Mouse (Mus musculus): ENCODE results near the gene S1pr1. TPM values are rescaled to one million over a fixed set of nuclear protein-coding genes. Genes with fewer than 3 reads are reported as not detected.

S1pr1 gene
- polyA plus RNA-seq (2016; fragmentation: Nextera tagmentation; extraction: Ambion mirVana): 10.8 and 11.2 TPM in 2 replicates

DNA sequence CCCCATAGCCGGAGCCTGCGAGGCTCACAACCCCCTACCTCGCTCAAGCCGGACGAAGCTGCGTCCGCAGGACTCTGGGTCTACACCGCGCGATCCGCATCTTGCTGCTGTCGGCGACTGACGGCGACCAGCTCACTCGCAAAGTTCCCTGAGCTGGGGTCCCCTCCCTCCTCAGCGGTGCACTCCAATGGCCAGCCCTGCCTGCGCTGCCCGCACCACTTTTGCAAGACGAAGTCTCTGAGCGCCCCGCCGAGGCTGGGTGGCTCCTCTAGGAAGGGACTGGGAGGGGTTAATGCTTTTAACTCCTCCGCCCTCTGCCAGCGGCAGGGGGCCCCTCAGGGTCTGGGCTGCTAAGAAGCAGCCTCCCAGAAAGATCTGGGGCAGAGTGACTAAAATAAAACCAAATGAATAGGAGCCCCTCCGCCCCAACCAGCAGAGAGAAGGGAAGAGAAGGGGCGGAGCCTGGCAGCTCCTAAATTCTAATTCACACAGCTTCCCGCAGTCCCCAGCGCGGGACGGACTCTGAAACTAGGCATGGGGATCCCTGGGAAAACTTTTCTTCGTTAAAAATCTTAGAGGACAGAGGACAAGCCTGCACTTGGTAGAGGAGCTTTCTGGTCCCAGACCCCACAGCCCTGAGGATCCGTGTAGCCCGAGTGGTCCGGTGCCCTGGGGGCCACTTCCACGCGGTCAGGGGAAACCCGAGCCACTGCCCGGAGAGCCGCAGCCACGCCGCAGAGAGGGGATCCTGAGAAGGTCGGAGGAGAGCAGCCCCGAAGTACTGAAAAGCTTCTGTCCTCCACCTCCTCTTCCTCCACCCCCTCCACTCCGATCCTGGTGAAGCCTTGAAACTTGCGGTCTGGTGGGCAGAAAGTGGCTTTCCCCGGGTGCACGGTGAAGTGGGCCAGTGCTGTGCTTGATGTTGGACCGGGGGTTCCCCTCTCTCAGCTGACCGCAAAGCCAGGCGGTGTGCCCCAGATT lies at the start of gene S1pr1:
S1pr1 (minus strand) TSS at position 402 of the 981 bp plus-strand sequence.
- WGBS: under 1% methylated on average over 51 of the region's 51 CpGs
- H3K27me3 ChIP-seq (replicated peaks; ENCODE audit: low read depth, poor library complexity, severe bottlenecking): peaks cover 10% of the 10 kb centered on the region
- H3K36me3 ChIP-seq (replicated peaks): peaks cover 10% of the 10 kb centered on the region; the same call in 1 of the 2 replicates

DNA sequence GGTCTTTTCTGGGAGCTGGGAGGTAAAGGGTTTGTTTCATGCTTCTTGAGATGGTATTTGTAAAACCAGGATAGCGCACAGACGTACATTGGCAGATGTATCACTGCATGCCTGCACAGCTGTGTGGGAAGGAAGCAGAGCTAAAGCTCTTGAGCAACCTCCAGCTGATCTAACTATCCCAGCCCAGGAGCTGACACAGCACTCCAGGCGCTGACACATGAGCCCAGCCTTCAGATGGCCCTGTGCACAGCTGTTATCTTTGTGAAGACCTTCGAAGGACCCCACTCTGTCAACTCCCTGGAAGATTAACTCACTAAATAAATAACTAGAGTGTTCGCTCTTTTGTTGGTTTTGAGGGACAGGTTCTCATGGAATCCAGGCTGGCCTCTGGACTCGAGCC lies 48.4 kb upstream of the S1pr1 start:
- Histone ChIP-seq H3K9me3 (no peaks in the 10 kb centered on the region), H3K4me1 (peaks cover 8% of the 10 kb centered on the region), H3K27me3 (replicated peaks; ENCODE audit: low read depth, poor library complexity, severe bottlenecking) (no peaks in the 10 kb centered on the region), H3K36me3 (replicated peaks) (no peaks in the 10 kb centered on the region), H3K4me3 (no peak overlapping the region), H3K27ac (replicated peaks) (no peak overlapping the region)
- DNase-seq (ENCODE audit: low spot score): no peak
- 68% methylated on average over 6 of the region's 6 CpGs for WGBS

More for the DNA sequence above, at the start of gene S1pr1:
- Histone ChIP-seq H3K27ac (replicated peaks) (peak within 1 kb of the TSS; percentile 91), H3K4me3 (peak within 1 kb of the TSS; percentile 70), H3K4me1 (peaks cover 23% of the 10 kb centered on the region), H3K9me3 (no peaks in the 10 kb centered on the region)
- peak; percentile 90 for DNase-seq (ENCODE audit: low spot score)

- H3K27me3 ChIP-seq (replicated peaks; ENCODE audit: low read depth, poor library complexity, severe bottlenecking): no peaks in the 10 kb centered on the region
- no peak overlapping the region for H3K27ac ChIP-seq (replicated peaks)
- no peaks in the 10 kb centered on the region for H3K36me3 ChIP-seq (replicated peaks)
- WGBS: 81% methylated on average over 7 of the region's 7 CpGs
- no peaks in the 10 kb centered on the region for H3K9me3 ChIP-seq
- peaks cover 10% of the 10 kb centered on the region for H3K4me1 ChIP-seq
- DNase-seq (ENCODE audit: low spot score): no peak
- no peak overlapping the region for H3K4me3 ChIP-seq
These were observed 48.0 kb upstream of the S1pr1 start for GRCm38 (mm10) chr3:115762841-115763240.

- peaks cover 10% of the 10 kb centered on the region for H3K4me1 ChIP-seq
- 93% methylated on average over 4 of the region's 4 CpGs for WGBS
- no peak overlapping the region for H3K27ac ChIP-seq (replicated peaks)
- no peaks in the 10 kb centered on the region for H3K36me3 ChIP-seq (replicated peaks)
- no peak overlapping the region for H3K4me3 ChIP-seq
- no peaks in the 10 kb centered on the region for H3K27me3 ChIP-seq (replicated peaks; ENCODE audit: low read depth, poor library complexity, severe bottlenecking)
- H3K9me3 ChIP-seq: no peaks in the 10 kb centered on the region
- DNase-seq (ENCODE audit: low spot score): no peak
These were observed 44.8 kb upstream of the S1pr1 start for GRCm38 (mm10) chr3:115759659-115760058.

GRCm38 (mm10) chr3:115758455-115758912 lies 43.6 kb upstream of the S1pr1 start:
- peak; percentile 20 for DNase-seq (ENCODE audit: low spot score)
- Histone ChIP-seq H3K36me3 (replicated peaks) (no peaks in the 10 kb centered on the region), H3K27ac (replicated peaks) (no peak overlapping the region), H3K4me1 (peaks cover 10% of the 10 kb centered on the region), H3K9me3 (no peaks in the 10 kb centered on the region), H3K27me3 (replicated peaks; ENCODE audit: low read depth, poor library complexity, severe bottlenecking) (no peaks in the 10 kb centered on the region), H3K4me3 (peak overlapping the region; percentile 27; the same call in 1 of the 2 replicates)
- WGBS: 19% methylated on average over 9 of the region's 9 CpGs

- Histone ChIP-seq H3K36me3 (replicated peaks) (no peaks in the 10 kb centered on the region), H3K4me3 (no peak overlapping the region), H3K27me3 (replicated peaks; ENCODE audit: low read depth, poor library complexity, severe bottlenecking) (no peaks in the 10 kb centered on the region), H3K9me3 (no peaks in the 10 kb centered on the region), H3K27ac (replicated peaks) (no peak overlapping the region), H3K4me1 (peaks cover 7% of the 10 kb centered on the region)
- no peak for DNase-seq (ENCODE audit: low spot score)
- WGBS: 55% methylated on average over 8 of the region's 8 CpGs
These were observed 39.6 kb upstream of the S1pr1 start for GRCm38 (mm10) chr3:115754466-115754865.

- WGBS: 94% methylated on average over 3 of the region's 3 CpGs
- Histone ChIP-seq H3K9me3 (no peaks in the 10 kb centered on the region), H3K27ac (replicated peaks) (no peak overlapping the region), H3K27me3 (replicated peaks; ENCODE audit: low read depth, poor library complexity, severe bottlenecking) (no peaks in the 10 kb centered on the region), H3K4me3 (no peak overlapping the region), H3K4me1 (no peaks in the 10 kb centered on the region), H3K36me3 (replicated peaks) (no peaks in the 10 kb centered on the region)
- DNase-seq (ENCODE audit: low spot score): no peak
These were observed 35.5 kb upstream of the S1pr1 start for GRCm38 (mm10) chr3:115750369-115750768.

- H3K4me3 ChIP-seq: no peak overlapping the region
- H3K4me1 ChIP-seq: no peaks in the 10 kb centered on the region
- no peaks in the 10 kb centered on the region for H3K9me3 ChIP-seq
- no peak overlapping the region for H3K27ac ChIP-seq (replicated peaks)
- H3K36me3 ChIP-seq (replicated peaks): no peaks in the 10 kb centered on the region
- no peak for DNase-seq (ENCODE audit: low spot score)
- H3K27me3 ChIP-seq (replicated peaks; ENCODE audit: low read depth, poor library complexity, severe bottlenecking): no peaks in the 10 kb centered on the region
- WGBS: 84% methylated on average over 5 of the region's 5 CpGs
These were observed 33.6 kb upstream of the S1pr1 start for GRCm38 (mm10) chr3:115748289-115748989.

DNA sequence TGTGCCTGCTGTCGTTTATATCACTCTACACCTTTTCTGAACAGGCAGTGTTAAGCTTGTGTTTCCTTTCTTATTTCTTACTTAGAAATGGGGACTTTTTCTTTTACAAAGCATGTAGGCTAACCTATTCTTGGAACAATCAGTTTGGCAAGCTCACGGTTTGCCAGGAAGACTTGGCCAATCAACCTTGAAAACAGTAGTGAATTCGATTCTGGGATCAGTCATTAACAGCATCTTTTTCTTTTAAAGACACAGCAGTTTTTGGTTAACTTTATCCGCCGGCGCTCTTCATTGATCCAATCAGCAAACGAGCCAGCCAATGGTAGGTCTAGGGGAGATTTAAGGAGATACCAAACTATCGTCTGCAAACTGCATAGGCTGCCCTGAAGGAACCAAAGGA lies 31.6 kb upstream of the S1pr1 start:
- Histone ChIP-seq H3K27ac (replicated peaks) (no peak overlapping the region), H3K4me3 (no peak overlapping the region), H3K9me3 (no peaks in the 10 kb centered on the region), H3K36me3 (replicated peaks) (no peaks in the 10 kb centered on the region), H3K27me3 (replicated peaks; ENCODE audit: low read depth, poor library complexity, severe bottlenecking) (no peaks in the 10 kb centered on the region), H3K4me1 (no peaks in the 10 kb centered on the region)
- WGBS: 84% methylated on average over 8 of the region's 8 CpGs
- no peak for DNase-seq (ENCODE audit: low spot score)

- H3K27ac ChIP-seq (replicated peaks): no peak overlapping the region
- WGBS: 90% methylated on average over 11 of the region's 11 CpGs
These were observed 30.2 kb upstream of the S1pr1 start for GRCm38 (mm10) chr3:115745088-115745487.

DNA sequence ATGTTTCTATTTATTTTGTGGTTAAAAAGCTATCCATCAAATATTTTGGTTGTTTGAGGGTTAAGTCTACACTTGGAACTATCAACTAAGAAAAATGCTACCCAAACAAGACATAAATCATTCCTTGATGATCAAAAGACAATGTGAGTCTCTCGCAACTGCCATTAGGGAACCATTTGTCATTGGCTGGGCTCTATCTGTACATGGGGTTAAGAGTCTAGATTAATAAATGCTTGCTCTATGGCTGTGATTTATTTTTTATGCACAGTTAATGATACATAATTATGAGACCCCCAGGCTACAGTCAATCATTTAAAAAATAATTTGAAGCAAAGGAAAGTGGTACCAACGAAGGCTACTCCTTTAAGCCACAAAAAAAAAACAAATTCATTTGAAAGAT lies 23.7 kb upstream of the S1pr1 start:
- Histone ChIP-seq H3K4me1 (peaks cover 7% of the 10 kb centered on the region), H3K27me3 (replicated peaks; ENCODE audit: low read depth, poor library complexity, severe bottlenecking) (no peaks in the 10 kb centered on the region), H3K4me3 (no peak overlapping the region), H3K36me3 (replicated peaks) (no peaks in the 10 kb centered on the region), H3K9me3 (no peaks in the 10 kb centered on the region), H3K27ac (replicated peaks) (no peak overlapping the region)
- 66% methylated on average over 2 of the region's 2 CpGs for WGBS
- DNase-seq (ENCODE audit: low spot score): no peak

More at GRCm38 (mm10) chr3:115745088-115745487, 30.2 kb upstream of the S1pr1 start:
- no peak overlapping the region for H3K4me3 ChIP-seq
- no peaks in the 10 kb centered on the region for H3K27me3 ChIP-seq (replicated peaks; ENCODE audit: low read depth, poor library complexity, severe bottlenecking)
- H3K9me3 ChIP-seq: no peaks in the 10 kb centered on the region
- no peaks in the 10 kb centered on the region for H3K4me1 ChIP-seq
- no peaks in the 10 kb centered on the region for H3K36me3 ChIP-seq (replicated peaks)
- DNase-seq (ENCODE audit: low spot score): no peak

- WGBS: 66% methylated on average over 11 of the region's 11 CpGs
- DNase-seq (ENCODE audit: low spot score): peak; percentile 25
- H3K27ac ChIP-seq (replicated peaks): no peak overlapping the region
These were observed 23.0 kb upstream of the S1pr1 start for GRCm38 (mm10) chr3:115737785-115738318.

More at GRCm38 (mm10) chr3:115737785-115738318, 23.0 kb upstream of the S1pr1 start:
- Histone ChIP-seq H3K27me3 (replicated peaks; ENCODE audit: low read depth, poor library complexity, severe bottlenecking) (no peaks in the 10 kb centered on the region), H3K36me3 (replicated peaks) (no peaks in the 10 kb centered on the region), H3K4me3 (no peak overlapping the region), H3K4me1 (peaks cover 7% of the 10 kb centered on the region), H3K9me3 (no peaks in the 10 kb centered on the region)

All from embryonic facial prominence, embryonic 10.5 days (tissue).